Mouse (Mus musculus): ENCODE data around the gene Supt5.

DNA sequence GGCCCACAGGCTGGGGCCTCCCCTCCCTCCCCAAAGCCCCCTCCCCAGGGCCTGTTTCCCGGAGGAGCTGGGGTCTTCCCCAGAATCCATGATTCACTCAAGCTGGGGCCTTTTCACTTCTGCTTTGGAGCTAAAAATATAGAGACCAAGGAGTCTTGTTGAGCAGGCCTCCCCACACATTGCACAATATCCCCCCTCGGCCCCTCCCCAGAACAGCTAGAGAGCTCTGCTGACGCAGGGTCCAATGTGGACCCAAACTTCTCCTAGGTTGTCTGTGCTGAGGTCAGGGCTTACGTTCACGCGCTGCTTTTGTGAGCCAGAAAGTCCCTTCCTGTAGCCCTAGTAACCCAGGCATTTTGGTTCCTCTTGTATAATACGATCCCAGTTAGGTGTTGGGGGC lies 47.5 kb upstream of the Supt5 start:
- TF ChIP-seq CTCF (IDR thresholded peaks at IDR 0.05; ENCODE audit: low read depth) (no peak), EP300 (optimal IDR thresholded peaks at IDR 0.05) (no peak)

Data from stomach, postnatal 0 days (tissue).